Mouse (Mus musculus) spleen, adult 18-20 months (tissue): ENCODE measurements around the gene Lamb2.

Experiments used
- DNase-seq, 2 experiments: peaks; one replicate each; pipeline ENCODE4 v3.0.0; 2022; ENCODE audit warnings: mixed read lengths in 2 of 2

Lamb2 gene

DNA sequence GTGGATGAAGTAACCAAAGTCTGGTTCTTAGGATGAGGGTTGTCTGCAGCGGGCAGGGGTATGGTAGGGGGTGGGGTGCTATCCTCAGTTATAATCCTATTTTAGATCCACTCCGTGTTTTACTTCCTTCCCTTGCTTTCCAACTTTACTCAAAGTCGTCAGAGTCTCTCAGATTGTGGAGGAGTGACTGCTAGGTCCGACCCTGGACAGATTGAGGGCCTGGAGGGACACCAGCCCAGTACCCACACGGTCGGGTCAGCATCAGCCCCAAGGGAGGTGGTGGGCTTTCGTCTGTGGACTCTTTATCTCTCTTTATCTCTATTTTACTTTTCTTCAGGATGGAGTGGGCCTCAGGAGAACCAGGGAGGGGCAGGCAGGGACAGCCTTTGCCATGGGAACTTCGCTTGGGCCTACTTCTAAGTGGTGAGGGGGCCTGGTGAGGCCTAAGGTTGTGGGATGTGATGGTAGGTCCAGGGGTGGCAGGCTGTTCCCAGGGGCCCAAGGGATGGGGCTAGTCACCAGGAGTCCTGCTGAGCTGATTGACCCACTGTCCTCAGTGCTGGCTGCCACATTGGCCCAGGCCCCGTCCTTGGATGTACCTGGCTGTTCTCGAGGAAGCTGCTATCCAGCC is at the start of gene Lamb2:
TSS of gene Lamb2 (plus strand) at position 16 of the 631 bp plus-strand sequence.
- no peak for DNase-seq

DNA sequence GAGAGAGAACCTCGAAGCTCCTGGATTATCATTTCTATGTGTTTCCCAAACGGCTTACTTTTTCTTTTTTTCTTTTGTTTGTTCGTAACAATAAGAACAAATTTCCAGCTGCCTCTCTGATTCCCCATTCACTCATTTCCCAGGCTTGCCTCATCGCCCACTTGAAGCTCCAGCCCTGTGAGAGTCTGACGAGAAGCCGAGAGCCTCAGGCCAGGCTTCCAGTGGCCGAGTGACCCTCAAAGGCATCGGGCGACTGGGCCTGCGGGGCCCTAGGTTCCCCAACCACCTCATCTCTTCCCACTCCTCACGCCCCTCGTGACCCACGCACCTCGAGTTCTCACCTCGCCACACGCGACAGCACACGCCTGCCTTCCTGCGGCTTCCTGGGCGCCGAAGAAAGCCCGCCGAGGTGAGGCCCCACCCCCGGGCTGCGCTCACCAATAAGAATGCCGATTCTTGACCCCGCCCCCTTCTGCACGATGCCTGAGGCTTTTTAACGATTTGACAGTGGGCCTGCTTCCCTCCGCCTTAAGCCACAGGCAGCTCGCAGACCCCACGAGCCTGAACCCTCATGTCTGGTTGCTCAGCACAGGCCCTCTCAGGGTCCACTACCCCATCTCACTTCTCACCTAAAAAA is 48.0 kb upstream of the Lamb2 start:
- DNase-seq: no peak

DNA sequence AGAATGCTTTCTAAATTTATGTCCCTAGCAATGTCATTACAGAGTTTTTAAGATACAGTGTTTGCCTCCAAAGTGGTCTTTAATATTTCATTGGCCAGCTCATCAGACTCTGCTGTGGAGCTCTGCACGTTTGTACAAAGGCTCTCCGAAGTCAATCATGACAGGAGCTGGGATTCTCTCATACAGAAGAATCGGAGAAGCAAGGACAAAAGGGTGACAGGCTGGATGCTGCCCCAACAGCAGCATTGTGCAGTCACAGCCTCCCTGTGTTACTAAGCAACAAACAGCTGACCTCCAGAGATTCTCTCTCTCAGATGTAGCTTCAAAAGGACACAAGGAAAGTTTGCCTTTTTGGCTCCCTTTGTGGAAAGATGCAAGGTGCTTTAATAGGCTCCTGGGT is 43.4 kb upstream of the Lamb2 start, which contains the start of gene BC048562:
TSS of gene BC048562 (plus strand) at position 301 of the 400 bp plus-strand sequence.
- no peak for DNase-seq

DNA sequence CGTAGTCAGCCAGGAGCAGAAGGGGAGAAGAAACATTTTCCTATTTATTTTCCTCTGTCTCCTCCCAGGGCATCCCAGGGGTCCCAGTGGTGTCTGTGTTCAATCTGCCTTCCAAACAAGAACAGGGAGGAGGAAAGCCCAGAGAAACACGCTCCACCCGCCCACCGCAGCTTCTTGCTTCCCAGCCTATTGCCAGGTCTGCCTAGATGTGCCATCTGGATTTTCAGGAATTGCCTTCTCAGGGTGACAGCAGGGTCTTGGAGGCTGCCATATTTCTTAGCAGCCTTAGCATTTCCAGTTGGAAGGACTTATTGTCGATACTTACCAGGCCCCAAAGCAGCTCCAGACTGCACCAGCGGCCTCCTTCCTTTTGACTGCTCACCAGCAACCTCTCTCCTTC is 40.4 kb upstream of the Lamb2 start:
- no peak for DNase-seq

DNA sequence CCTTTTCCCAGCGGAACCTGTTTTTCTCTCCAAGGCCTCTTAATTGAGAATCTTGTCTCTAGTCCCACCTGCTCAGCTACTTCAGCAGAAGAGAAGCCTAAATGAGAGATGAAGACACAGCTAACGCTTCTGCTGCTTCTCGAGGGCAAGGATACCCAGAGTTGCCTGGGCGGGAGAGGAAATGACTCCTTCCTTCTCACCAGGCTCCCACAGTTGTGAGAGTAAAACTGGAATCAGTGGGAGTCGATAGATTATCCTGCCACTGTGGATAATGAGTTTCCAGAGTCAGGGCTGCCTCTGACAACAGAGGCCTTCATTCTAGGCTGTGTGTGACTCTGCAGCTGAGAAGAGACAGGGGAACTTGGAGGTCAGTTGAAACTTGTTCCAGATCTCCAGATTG is 39.1 kb upstream of the Lamb2 start:
- no peak for DNase-seq

DNA sequence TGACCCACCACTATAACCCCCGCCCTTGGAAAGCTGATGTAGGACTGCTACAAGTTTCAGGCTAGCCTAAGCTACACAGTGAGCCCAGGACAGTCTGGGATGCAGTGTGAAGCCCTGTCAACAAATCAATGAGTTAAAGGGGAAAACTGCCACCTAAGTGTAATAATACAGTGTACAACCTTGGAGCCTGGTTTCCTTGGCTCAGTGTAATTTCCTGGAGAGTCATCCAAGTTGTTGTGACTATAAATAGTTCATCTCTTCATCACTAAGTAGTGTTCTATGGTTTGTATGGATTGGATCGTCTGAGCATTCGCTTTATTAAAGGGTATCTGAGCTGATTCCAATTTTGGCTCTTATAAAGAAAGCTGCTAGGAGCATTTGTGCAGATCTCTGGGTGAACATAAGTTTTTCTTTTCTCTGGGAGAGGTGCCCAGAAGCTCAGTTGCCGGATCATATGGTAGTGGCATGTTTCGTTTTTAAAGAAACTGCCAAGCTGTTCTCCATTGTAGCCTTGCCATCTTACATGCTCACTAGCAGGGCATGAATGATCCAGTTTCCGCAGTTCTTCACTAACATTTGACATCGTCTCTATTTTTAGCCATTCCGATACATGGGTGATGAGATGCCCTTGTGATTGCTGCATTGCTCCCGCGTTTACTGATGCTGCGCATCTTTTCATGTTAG is 38.2 kb upstream of the Lamb2 start:
- DNase-seq: no peak

DNA sequence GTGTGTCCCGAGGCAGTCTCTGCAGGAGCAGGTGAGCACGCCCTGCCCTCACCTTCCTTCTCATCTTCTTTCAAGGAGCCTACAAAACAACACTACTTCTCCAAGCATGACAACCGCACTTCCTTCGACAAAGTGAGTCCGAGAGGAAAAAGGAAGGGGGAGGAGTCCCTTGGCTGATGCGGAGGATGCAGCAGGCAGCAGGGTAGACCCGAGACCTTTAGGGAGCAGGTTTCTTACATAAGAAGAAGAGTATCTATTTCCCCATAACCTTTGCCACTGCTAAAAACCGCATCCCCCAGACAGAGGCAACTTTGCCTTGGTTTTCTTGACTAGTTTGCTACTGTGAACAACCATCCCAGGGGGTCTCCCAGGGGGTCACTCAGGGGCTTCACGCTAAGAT is 34.4 kb upstream of the Lamb2 start:
- no peak for DNase-seq

DNA sequence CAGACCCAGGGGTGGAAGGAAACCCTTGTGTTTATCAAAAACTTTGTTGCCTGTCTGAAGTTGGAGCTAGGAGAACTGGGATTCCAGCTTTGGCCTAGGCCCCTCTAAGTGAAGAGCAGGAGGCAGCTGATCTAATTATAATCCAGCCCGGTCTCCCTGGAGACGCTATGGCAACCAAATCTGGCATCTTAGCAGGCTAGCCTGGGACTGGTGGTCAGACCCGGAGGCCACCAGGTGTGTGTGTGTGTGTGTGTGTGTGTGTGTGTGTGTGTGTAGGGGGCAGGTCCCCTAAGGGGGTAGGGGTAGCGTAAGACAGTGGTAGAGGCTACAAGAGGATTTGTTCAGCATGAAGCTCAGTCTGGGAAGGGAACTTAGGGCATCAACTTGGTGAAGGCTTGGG is 29.7 kb upstream of the Lamb2 start:
- DNase-seq: no peak

DNA sequence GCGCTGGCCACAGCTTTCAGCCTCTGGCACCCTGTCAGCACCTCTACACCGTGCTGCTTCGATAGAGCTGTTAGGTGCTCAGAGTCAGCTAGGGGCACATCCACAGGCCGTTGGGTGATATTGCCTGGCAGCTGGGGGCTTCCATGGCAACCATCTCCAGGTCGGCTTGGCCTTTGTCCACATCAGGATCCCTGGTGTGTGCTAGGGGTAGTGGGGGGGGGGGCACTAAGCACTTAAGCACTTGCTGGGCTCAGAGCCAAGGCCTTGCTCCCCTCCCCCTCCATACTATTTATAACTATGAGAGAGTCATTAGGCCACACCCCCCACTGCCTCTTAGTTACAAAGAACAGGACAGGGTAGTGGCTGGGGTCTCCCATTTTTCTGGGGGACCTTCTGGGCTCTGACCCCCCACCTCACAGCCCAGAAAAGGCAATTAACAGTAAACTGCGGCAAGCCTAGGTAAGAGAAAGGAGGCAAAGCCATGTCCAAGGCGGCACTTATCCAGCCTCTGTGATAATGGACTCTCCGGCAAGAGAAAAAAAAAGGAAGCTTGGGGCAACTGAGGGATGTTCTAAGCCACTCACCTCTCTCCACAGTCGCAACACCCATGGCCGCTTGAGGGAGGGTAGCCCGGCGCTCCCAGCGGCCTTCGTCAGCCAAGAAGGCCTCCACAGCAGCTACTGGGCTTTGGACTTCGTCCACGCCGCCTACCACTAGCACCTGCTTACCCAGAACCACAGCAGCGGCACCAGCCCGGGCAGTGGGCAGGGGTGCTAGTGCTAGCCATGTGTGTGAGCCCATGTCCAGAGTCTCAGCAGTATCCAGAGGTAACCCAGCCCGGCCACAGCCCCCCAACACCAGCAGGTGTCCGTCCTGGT is 29.0 kb upstream of the Lamb2 start:
- no peak for DNase-seq

DNA sequence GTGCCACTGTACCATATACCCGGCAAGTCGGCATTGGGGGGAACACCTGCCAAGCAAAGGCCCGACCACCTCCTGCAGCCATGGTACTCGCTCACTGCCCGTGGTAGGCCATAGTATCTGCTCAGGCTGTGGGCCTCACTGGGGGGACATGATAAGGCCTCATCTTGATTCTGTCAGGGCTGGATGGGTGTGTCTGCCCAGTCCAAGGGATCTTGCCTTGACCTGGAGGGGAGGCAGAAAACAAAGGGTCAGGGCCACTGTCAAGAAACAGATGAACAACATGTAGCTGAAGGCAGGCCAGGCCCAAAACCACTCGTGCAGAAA is 28.4 kb upstream of the Lamb2 start:
- DNase-seq: no peak

DNA sequence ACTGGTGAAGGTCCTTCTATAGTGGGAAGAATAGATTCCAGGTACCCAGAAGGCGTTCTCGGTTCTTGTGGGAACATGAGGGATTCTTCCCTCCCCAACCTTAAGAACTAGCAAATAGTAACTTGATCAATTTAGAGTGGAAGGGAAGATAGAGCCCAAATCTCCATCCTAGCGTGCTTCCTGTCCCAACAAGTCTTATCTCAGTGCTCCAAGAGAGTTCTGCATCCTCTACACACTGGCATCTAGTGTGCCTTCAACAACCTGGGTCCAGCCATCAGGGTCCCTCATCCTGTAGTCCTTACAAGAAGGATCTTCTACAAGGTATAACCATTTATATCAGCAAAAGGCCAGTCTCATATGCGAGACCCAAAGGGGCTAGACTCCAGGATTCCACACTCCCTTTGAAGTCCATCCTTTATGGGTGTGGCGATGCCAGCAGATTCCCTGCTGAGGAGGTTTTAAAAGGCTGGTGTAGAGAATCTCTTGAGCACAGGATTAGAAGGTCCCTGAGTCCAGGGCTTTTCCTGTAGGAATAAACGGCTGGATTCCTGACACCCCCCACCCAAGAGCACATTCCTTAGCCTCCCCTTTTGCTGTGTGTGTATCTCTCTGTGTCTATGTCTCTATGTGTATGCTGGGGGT is 27.9 kb upstream of the Lamb2 start:
- no peak for DNase-seq

DNA sequence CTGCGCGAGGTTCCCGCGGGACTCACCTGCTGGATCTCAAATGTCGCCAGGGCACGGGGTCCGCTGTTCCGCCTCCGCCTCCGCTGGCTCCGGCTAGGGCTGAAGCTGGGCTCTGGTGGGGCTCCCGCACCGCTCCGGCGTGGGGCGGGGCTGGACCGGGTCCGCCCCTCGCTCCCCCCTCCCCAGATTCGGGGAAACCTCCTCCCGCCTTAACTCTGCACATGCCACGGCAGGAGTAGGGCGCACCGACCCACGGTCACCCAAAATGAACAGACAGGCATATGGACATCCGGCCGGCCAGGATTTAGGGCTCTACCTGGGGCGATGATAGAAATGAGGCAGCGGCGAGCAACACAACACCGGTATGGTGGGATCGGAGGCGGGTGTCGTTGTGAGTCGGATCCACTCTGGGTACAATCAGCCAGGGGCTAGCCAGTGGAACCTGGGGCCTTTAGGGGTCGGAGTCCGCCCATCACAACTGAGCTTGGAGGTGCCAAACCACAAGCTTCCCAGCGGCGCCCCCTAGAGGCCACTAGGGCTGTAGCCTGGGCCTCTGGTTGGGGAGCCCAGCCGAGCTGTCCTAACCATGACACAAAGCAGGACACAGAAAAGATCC is 27.1 kb upstream of the Lamb2 start:
- DNase-seq: peak; percentile 61 to 85

DNA sequence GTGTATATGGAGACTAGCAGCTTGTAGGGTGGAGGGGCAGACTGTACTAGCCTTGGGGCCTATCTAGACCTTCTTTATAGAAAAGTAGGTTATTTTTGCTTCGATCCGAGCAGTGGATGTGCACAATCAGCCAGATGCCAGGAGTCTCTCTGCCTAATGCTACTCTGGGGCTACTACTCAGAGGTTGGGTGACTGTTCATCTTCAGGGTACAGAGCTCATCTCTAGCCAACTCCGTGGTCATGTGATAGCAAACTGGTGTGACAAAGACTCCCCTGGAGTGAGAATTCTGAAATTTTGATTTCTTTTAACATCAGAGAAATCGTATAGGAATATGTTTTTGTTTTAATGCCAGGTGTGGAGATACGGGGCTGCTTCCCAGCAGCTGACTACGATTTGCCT is 26.6 kb upstream of the Lamb2 start:
- no peak for DNase-seq

DNA sequence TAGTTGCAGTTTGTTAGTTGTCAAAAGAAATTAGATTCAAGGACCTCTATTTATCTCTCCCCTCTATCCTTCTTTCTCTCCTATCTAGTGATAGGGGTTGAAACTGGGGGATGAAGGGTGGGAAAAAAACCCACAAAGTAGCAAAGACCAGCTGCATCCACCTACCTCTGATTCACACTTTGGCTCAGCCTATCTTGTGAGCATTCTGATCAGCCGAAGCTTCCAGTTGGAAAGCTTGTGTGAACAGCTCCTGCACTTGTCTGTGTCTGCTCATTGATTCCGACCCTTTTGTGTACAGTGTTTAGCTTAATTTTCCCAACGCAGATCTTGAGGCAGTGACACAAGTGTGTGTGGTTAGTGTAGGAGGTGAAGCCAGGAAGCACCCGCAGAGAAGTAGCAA is 26.1 kb upstream of the Lamb2 start:
- DNase-seq: no peak

DNA sequence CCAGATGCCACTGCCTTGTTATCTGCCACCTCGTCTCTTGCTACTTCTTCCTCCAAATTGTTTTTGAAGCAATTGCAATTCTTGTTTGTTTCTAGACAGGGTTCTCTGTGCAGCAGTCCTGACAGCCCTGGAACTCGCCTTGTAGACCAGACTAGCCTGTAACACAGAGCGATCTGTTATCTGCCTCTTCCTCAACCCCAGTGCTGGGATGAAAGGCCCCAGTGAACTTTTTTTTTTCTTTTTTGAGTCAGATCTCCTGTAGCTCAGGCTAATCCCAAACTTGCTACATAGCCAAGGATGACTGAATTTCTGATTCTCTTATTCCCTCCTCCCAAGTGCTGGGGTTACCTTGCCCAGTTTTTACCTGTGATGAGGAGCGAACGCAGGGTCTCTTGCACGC is 25.1 kb upstream of the Lamb2 start:
- DNase-seq: no peak

DNA sequence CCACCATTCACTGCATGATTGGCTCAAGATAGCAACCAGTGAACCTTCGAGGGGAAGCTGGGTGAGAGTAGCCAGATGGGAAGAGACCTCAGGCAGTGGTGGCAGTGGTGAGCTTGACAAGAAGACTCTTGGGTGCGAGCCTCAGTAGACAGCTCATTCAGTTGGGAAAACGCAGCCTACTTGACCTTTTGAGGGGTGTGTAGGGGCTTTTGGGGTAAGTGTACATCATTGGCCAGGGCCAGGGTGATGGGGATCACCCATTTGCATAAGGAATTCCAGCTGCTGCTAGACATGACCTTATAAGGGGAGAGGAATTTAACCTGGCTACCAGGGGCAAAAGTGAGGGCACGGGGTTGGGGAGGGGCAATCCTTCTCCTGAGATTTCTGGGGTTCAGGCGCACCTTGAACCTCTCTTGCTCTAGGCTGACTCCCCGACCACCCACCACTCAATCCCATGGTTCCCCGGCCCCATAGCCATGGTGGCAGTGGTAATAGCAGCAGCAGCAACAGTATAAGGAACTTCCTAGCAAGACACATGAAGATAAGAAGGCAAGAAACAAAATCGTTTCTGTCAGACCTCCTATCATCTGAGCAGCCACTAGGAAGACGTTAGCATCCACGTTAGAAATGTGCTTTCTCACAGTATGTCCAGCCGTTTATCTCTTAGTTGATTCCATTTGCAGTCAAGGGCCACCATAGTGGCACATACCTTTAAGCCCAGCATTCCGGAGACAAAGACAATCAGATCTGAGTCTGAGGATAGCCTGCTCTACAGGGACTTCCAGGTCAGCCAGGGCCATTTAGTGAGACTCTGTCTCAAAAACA is 23.6 kb upstream of the Lamb2 start:
- no peak for DNase-seq

DNA sequence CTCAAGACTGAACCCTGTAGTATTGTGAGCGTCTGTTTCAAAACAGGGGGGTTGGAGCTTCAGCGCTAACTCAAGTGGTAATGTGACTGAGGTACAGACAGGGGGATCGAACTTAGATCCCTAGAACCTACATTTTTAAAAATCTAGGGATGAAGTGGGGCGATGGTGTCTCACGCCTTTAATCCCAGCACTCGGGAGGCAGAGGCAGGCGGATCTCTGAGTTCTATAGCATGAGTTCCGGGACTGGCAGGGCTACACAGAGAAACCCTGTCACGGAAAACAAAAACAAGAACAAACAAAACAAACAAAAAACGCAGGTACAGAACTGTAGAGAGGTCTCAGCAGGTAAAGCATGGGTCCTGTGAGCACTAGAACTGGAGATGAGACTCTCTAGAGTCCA is 22.6 kb upstream of the Lamb2 start:
- no peak for DNase-seq

DNA sequence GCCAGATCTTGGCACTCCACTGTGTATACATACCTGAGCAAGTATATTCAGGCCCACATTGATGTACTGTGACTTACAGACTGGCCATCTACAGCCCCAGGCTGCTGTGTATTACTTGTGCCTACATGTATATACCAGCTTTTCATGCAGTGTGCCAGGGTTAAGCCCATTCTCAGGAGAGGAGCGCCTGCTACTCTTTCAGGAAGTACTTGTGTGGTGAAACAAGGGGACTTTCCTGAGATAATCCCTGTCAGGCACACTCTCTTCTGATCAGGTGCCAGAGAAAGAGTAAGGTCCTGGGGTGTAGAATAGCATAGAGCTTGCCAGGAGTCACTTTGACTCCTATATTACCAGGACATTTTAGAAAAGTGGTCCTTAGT is 19.6 kb upstream of the Lamb2 start:
- no peak for DNase-seq

DNA sequence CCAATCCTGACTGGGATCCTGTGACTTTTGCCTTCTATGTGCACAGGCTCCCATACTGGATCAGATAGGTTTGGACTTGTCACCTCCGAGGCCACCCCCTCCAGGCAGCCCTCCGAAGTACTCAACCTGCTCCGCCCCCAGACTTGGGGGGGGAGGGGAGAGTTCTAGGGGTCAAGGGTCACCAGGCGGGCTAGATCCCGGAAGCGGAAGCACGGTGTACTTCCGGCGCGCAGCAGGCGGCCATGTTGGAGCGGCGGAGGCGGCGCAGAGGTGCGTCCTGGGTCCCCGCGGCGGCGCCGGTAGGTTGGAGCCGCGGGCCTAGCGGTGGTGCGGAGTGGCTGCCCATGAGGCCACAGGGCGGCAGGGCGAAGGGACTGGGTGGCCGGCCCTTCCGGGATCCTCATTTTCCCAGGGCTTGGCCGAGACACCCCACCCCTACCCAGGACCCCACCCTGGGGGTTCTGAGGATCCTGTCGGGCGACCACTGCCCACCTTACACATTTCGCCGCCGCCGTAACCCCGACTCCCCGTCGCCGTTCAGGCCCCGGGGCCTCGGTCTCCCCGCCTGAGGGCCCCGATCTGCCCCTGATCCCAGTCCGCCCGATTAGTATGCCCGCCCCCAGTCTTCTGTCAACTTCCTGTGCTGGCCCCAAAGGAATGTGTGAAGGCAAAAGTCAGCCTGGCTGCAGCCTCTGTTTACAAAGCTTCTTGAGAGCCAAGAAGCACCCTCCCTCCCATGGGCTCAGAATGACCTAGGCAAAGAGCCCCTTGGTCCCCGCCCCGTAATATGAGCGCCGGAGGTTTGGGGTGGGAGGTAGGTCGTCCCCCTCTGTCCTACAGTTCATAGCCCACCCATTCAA is 19.0 kb upstream of the Lamb2 start, which contains the start of gene Ccdc71:
TSS of gene Ccdc71 (plus strand) at position 209 of the 860 bp plus-strand sequence.
- peak; percentile 73 to 84 for DNase-seq

DNA sequence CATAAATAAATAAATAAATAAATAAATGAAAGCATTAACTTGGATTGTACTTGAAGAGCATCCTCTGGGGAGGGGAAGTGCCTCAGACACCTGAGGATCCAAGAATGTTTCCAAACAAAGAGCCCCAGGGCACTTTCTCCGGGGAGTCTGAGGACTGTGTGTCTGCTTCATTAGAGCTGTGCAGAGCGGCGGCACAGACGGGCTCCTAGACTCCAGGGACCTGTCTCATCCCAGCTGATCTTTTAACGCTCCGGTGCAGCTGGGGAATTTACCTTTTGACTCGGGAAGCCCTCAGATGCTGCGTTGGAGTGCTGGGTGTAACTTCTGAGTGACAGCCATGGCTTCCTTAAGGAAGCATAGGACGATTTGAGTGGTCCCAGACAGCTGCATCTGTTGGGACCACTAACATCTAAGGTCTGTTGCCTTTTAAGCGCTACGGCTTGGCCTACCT is 18.3 kb upstream of the Lamb2 start, which contains the start of gene Klhdc8b:
TSS of gene Klhdc8b (minus strand) at position 401 of the 451 bp plus-strand sequence.
- no peak for DNase-seq
